Mouse (Mus musculus) lung, embryonic 16.5 days (tissue): ENCODE results near the gene Socs3. TPM values are rescaled to one million over a fixed set of nuclear protein-coding genes. Genes with fewer than 3 reads are reported as not detected.

Source experiments
- ATAC-seq: fragments of 200-750 bp; cut with Nextera tagmentation; 2 replicates; pipeline ENCODE4 v1.8.0; 2017; ENCODE audit warnings: low read depth, mild to moderate bottlenecking, moderate library complexity
- H3K27ac ChIP-seq: fragments of 300-500 bp; sonication (generic); 2 replicates; pipeline ENCODE4 v1.5.1; 2014; ENCODE audit warnings: mild to moderate bottlenecking, control low read depth, low read length
- H3K27me3 ChIP-seq: fragments of 300-500 bp; sonication (generic); 2 replicates; pipeline ENCODE4 v1.6.1; 2014; ENCODE audit warnings: low read depth, low read length, mixed read lengths; ENCODE audit not compliant: control insufficient read depth, insufficient read depth
- H3K36me3 ChIP-seq: fragments of 300-500 bp; sonication (generic); 2 replicates; pipeline ENCODE4 v1.6.1; 2014; ENCODE audit warnings: low read length; ENCODE audit not compliant: control insufficient read depth, insufficient read depth
- H3K4me1 ChIP-seq: fragments of 300-500 bp; sonication (generic); replicated peaks from 2 replicates; pipeline ENCODE4 v1.6.1; 2014; ENCODE audit warnings: low read length, mixed read lengths; ENCODE audit not compliant: control insufficient read depth, insufficient read depth
- H3K4me2 ChIP-seq: fragments of 300-500 bp; sonication (generic); 2 replicates; pipeline ENCODE4 v1.6.1; 2014; ENCODE audit warnings: low read depth, low read length, control low read depth
- H3K4me3 ChIP-seq: fragments of 300-500 bp; sonication (generic); 2 replicates; pipeline ENCODE4 v1.5.1; 2014; ENCODE audit warnings: mild to moderate bottlenecking, low read length, control low read depth
- H3K9ac ChIP-seq: fragments of 300-500 bp; sonication (generic); 2 replicates; pipeline ENCODE4 v1.6.1; 2014; ENCODE audit warnings: low read length, control low read depth
- H3K9me3 ChIP-seq: fragments of 300-500 bp; sonication (generic); 2 replicates; pipeline ENCODE4 v1.6.1; 2016; ENCODE audit warnings: low read length; ENCODE audit not compliant: control insufficient read depth
- WGBS: fragments of 180-500 bp; shearing (Covaris S2); extraction: QIAGEN DNeasy Blood & Tissue Kit; methylation state at CpG from one replicate; pipeline ENCODE4 v1.1.7; 2014; 5-methylcytosine and 5-hydroxymethylcytosine counted together
- polyA plus RNA-seq: library from polyadenylated mRNA; unstranded; fragments of >200 nt; fragmentation: Nextera tagmentation; extraction: Ambion mirVana; gene quantifications from 2 replicates; pipeline ENCODE4 v1.2.1, GENCODE M21; 2015

Socs3 gene
- polyA plus RNA-seq, 1 experiment from 2014 or later = 12.5 TPM

DNA sequence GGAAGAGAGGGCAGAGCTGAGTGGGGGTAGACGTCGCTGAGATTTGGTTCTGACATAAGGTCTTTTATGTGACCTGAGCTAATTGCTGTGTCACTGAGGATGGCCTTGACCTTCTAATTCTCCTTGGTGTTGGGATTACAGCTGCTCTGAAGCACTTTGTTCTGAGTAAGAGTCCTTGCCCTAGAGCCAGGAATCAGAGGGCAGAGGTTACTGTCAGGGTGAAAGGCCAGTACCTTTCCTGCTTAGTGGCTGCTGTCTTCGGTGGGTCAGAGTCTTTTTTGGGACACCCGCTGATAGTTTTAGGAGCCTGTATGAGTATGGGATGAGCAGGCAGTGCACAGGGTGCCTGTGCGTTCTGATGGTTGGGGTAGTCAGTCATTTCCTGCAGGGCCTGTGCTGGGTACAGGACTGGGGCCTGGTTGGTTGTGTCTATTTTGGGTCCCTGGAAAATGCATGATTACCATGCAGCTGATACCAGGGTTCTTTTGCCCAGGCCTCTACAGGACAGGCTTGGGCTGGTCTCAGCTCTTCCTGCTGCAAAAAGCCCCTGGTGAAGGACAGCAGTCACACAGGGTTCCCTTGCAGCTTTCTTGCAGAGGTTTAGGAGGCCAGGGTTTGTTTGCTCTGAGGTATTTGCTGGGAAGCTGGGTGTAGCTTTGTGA, 38.4 kb upstream of the Socs3 start:
- no peak for ATAC-seq
- no peaks in the 10 kb centered on the region for H3K27me3 ChIP-seq
- H3K4me3 ChIP-seq = no peak overlapping the region
- no peak overlapping the region for H3K4me2 ChIP-seq
- no peaks in the 10 kb centered on the region for H3K9me3 ChIP-seq
- 0 out of 2 replicates have a peak overlapping the region, but pooled peaks have one; percentile 1 for H3K27ac ChIP-seq
- H3K4me1 ChIP-seq = peaks cover 27% of the 10 kb centered on the region
- WGBS = 69% methylated on average over 5 of the region's 5 CpGs
- H3K9ac ChIP-seq = peak overlapping the region; percentile 13; the same call in 1 of the 2 replicates
- peaks cover 15% of the 10 kb centered on the region for H3K36me3 ChIP-seq

DNA sequence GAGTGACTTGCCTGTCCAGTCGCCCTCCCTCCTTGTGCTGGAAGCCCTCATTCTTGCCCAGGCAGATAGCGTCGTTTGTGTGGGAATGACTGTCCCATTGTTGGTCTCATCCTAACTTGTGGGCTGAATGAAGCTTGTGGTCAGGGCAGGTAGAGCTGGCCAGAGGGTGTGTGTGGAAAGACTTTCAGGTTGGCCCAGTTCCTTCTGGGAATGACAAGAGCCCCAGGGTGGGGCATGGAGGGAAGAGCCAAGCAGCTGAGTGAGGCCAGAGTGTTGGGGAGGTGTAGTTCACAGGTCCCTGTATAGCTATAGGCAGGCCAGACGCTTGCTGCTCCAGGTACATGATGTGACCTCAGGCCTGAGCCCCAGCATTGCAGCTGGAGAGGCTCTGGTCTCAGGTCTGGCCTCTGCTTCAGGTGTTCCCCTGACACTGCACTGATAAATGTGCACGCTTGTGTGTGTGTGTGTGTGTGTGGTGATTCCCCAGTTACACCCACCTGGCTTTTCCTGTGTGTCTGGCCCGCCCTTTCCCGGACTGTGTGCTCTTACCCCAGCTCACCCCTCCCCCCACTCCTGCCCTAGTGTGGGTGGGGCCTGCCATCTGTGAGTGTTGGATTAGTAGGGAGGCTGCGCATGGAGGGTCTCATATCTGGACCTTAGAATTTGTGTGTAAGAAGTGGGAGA, 37.8 kb upstream of the Socs3 start:
- WGBS = 48% methylated on average over 8 of the region's 8 CpGs
- H3K27ac ChIP-seq = 0 out of 2 replicates have a peak overlapping the region, but pooled peaks have one; percentile 1

DNA sequence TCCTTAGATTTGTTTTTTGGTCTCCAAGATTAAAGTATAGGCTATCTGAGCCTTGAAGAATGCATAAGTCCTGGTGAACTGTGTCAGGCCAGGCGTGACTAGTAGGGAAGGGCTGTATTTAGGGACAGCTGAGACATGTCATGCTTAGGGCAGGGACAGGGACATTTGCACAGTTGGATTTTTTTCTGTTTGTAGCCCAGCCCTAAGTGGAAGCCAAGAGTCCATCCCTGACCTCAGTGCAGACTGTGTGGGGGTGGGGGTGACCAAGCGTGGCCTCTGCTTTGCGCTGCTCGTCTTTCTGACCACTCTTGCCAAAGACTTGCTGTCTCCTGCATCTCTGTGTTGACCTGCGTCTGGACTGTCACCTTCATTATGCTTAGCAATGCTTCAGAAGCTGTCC, 34.4 kb upstream of the Socs3 start:
- Histone ChIP-seq H3K9me3 (no peaks in the 10 kb centered on the region), H3K4me2 (no peak overlapping the region), H3K4me1 (peaks cover 23% of the 10 kb centered on the region), H3K27me3 (no peaks in the 10 kb centered on the region), H3K4me3 (no peak overlapping the region), H3K9ac (no peak overlapping the region), H3K27ac (peak overlapping the region; percentile 23; the same call in 1 of the 2 replicates), H3K36me3 (peaks cover 32% of the 10 kb centered on the region)
- ATAC-seq = peak; percentile 68
- WGBS = 75% methylated on average over 5 of the region's 5 CpGs

More for the DNA sequence above, 37.8 kb upstream of the Socs3 start:
- Histone ChIP-seq H3K9ac (no peak overlapping the region), H3K4me1 (peaks cover 27% of the 10 kb centered on the region), H3K9me3 (no peaks in the 10 kb centered on the region), H3K4me2 (no peak overlapping the region), H3K36me3 (peaks cover 15% of the 10 kb centered on the region), H3K4me3 (no peak overlapping the region), H3K27me3 (no peaks in the 10 kb centered on the region)
- ATAC-seq = peak; percentile 51

DNA sequence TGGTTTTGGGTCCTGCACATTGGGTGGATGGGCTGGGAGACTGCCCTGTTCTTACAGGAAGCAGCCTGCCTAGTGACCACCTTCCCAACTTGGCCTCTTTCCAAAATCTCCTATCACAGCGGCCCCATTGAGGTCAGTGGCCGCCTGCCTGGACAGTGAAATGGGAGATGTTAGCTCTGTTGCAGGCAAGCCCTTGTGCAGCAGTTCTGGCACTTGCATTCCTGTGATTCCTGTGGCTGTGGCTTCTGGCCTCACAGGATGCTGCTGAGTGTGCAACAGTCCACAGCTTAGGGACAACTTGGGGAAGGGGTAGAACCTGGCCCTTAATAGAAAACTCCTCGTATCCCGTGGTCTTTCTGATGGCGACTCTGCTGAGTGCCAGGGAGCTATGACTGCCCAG, 33.9 kb upstream of the Socs3 start:
- Histone ChIP-seq H3K36me3 (peaks cover 32% of the 10 kb centered on the region), H3K9me3 (no peaks in the 10 kb centered on the region), H3K4me1 (peaks cover 22% of the 10 kb centered on the region), H3K4me2 (no peak overlapping the region), H3K4me3 (no peak overlapping the region), H3K27ac (peak overlapping the region; percentile 23; the same call in 1 of the 2 replicates), H3K27me3 (no peaks in the 10 kb centered on the region), H3K9ac (no peak overlapping the region)
- 55% methylated on average over 5 of the region's 5 CpGs for WGBS
- peak; percentile 45; the same call in 1 of the 2 replicates for ATAC-seq

DNA sequence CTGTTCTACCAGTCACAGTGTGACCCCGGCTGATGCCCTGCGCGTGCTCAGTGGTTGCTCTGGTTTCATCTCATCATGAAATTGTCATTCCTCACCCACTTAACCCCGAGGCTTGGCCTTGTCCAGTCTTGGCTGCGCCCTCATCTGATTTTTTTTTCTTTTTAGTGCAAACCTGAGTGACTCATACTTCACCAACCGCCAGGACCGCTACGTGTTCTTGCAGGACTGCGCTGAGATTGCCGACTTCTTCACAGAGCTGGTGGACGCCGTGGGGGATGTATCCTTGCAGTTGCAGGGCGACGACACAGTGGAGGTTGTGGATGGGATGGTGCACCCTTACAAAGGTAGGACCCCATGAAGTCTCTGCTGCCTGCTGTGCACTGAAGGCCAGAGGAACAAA, 33.3 kb upstream of the Socs3 start:
- no peak for ATAC-seq
- Histone ChIP-seq H3K4me1 (peaks cover 17% of the 10 kb centered on the region), H3K4me2 (no peak overlapping the region), H3K27me3 (no peaks in the 10 kb centered on the region), H3K27ac (peak overlapping the region; percentile 23; the same call in 1 of the 2 replicates), H3K9ac (no peak overlapping the region), H3K4me3 (no peak overlapping the region), H3K9me3 (no peaks in the 10 kb centered on the region), H3K36me3 (peaks cover 32% of the 10 kb centered on the region)
- 90% methylated on average over 14 of the region's 14 CpGs for WGBS

DNA sequence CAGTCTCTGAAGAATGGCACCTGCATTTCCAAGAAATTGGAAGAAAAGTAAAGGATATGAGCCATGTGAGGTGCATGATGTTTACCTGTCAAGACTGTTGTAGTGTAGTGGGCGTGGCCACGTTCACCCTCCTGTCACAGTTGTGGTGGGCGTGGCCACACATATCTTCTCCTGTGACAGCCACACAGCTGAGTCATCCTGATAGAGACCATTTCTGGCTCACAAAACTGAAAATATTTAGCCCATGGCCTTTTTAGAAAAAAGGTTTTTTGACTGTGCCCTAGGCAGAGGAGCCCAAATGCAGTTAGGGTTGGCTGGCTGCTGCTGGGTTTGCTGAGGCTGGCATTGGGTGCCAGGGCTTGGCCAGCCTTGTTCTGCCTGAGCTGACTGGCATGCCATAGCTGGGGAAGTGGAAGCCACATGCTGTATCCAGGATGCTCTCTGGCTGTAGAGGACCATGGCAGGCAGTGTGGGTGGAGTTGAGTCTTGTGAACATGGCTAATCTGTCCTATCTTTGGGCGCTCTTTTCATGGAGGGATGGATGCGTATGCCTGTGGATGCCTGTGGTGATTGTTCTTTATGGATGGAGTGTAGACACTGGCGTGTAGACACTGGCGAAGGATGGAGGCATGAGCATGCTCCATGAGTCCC, 30.8 kb upstream of the Socs3 start:
- Histone ChIP-seq H3K27ac (no peak overlapping the region), H3K4me2 (no peak overlapping the region), H3K9me3 (no peaks in the 10 kb centered on the region), H3K4me3 (no peak overlapping the region), H3K4me1 (0 out of 2 replicates have a peak, but pooled peaks cover 5% of the 10 kb centered on the region), H3K36me3 (peaks cover 31% of the 10 kb centered on the region), H3K9ac (no peak overlapping the region), H3K27me3 (no peaks in the 10 kb centered on the region)
- WGBS = 91% methylated on average over 7 of the region's 7 CpGs
- ATAC-seq = no peak

DNA sequence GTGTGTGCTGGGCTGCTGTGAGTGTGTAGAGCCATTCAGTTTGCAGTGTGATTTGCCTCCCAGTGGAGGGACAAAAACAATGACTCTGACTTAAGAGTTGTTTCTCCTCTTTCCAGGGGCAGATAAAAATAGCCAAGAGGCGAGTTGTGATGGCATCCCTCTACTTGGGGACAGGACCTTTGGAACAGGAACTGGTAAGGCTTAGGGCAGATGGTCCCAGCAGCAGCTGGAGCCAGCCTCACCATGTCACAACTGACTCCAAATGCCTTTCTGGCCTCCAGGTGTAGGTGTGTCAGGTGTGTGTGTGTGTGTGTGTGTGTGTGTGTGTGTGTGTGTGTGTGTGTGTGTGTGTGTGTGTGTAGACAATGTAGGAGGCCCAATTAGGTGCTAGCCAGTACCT, 30.2 kb upstream of the Socs3 start:
- 59% methylated on average over 1 of the region's 1 CpGs for whole genome bisulfite sequencing
- no peak overlapping the region for H3K4me2 ChIP-seq
- H3K27me3 ChIP-seq = no peaks in the 10 kb centered on the region
- H3K4me1 ChIP-seq = peaks cover 9% of the 10 kb centered on the region; the same call in 1 of the 2 replicates
- no peak overlapping the region for H3K4me3 ChIP-seq
- no peak overlapping the region for H3K27ac ChIP-seq
- H3K9ac ChIP-seq = no peak overlapping the region
- no peaks in the 10 kb centered on the region for H3K9me3 ChIP-seq
- no peak for ATAC-seq
- peaks cover 25% of the 10 kb centered on the region for H3K36me3 ChIP-seq

DNA sequence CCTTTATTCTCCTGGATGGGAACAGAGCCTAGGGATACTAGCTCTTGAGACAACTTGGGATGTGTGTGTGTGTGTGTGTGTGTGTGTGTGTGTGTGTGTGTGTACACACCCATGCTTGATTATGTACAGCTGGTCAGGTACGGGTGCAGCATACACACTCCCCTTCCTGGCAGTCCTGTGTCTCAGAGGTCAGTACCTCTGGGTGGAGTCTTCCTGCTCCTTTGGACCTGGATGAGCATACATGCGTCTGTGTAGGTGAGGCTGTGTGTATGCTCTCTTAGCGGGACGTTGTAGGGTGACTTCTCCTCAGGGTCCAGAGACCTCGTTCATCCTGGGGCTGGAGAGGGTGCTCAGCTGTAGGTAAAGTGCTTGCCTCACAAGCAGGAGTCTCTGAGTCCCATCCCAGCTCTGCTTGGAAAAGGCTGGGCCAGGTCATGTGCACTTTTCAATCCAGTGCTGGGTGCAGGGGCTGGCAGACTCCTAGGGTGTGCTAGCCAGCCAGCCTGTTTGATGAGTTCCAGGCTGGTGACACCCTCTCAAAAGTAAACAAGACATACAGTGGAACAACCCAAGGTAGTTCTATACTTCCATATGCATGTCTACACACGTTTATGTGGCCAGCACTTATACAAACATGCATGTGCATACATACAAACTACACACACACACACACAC, 29.6 kb upstream of the Socs3 start:
- peaks cover 22% of the 10 kb centered on the region for H3K36me3 ChIP-seq
- ATAC-seq = no peak
- H3K9ac ChIP-seq = no peak overlapping the region
- no peak overlapping the region for H3K27ac ChIP-seq
- H3K4me2 ChIP-seq = no peak overlapping the region
- H3K9me3 ChIP-seq = no peaks in the 10 kb centered on the region
- peaks cover 15% of the 10 kb centered on the region for H3K4me1 ChIP-seq
- 66% methylated on average over 6 of the region's 6 CpGs for WGBS
- no peak overlapping the region for H3K4me3 ChIP-seq
- H3K27me3 ChIP-seq = no peaks in the 10 kb centered on the region

DNA sequence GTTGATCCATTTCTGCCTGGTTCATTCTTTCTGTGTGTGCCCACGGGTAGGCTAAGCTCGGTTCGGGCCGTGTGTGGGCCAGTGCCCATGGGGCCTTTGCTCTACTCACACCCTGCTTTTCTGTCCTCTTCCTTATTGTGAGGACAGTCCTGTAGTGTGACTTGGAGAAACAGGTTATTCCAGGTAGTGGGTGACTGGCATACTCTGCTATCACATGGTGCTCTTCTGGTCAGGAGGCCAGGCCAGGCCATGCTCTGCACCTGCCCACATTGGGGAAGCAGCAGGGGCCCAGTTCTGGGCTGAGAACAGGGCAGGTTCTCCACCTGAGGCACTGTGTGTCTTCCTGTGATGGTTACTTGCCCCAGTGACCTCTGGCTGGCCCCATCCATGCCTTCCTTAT, 28.5 kb upstream of the Socs3 start:
- no peak for ATAC-seq
- Histone ChIP-seq H3K9me3 (no peaks in the 10 kb centered on the region), H3K27me3 (no peaks in the 10 kb centered on the region), H3K27ac (no peak overlapping the region), H3K36me3 (peaks cover 17% of the 10 kb centered on the region), H3K4me1 (peaks cover 20% of the 10 kb centered on the region), H3K4me3 (no peak overlapping the region), H3K9ac (no peak overlapping the region), H3K4me2 (no peak overlapping the region)
- WGBS = 74% methylated on average over 4 of the region's 4 CpGs
